Mouse (Mus musculus) brain, embryonic 14.5 days (tissue): ENCODE data around the gene Enpp5.

ENCODE experiments used
- CTCF ChIP-seq: fragments of 200-500 bp; IDR thresholded peaks from 2 replicates; pipeline ENCODE4 v1.5.1; 2012; ENCODE audit warnings: inconsistent platforms, mild to moderate bottlenecking, moderate library complexity, borderline replicate concordance; ENCODE audit not compliant: insufficient read depth, insufficient read length; ENCODE audit errors: extremely low read depth
- POLR2A ChIP-seq: fragments of 200-500 bp; IDR thresholded peaks from 2 replicates; pipeline ENCODE4 v1.6.1; 2012; ENCODE audit warnings: mild to moderate bottlenecking, inconsistent platforms, borderline replicate concordance; ENCODE audit not compliant: poor library complexity, insufficient read depth, insufficient read length, severe bottlenecking; ENCODE audit errors: extremely low read depth

DNA sequence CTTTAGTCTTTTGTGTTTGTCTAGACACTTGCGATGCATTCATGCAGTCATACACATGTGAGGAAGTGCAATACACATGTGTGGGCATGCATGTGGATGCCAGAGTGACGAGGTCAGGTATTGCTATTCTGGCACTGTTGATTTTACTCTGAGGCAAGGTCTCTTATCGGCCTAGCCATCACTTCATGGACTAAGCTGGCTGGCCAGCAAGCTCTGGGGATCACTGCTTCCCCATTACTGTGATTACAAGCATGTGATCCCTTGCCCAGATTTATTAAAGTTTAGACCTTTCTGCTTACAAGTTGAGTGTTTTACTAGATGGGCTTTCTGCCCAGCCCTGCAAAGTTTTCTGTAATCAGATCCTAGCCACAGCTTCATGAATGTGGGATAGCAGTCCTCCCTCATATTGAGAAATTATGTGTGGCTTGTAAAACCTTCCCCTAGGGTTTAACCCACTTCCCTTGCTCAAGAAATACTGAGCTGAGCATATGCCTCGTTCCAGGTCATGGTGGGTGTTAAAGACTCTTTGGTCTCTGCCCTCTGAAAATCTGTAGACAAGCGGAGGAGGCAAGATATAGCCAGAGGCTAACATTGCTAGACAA lies 17.2 kb upstream of the Enpp5 start:
- TF ChIP-seq POLR2A (no peak), CTCF (no peak)
